Mouse (Mus musculus): ENCODE results near the gene Glod4. TPM values are rescaled to one million over a fixed set of nuclear protein-coding genes. Genes with fewer than 3 reads are reported as not detected.

Glod4 gene
- total RNA-seq, 4 experiments from 2014 or later, result 57.4 to 69.0 (median 60.8) TPM

DNA sequence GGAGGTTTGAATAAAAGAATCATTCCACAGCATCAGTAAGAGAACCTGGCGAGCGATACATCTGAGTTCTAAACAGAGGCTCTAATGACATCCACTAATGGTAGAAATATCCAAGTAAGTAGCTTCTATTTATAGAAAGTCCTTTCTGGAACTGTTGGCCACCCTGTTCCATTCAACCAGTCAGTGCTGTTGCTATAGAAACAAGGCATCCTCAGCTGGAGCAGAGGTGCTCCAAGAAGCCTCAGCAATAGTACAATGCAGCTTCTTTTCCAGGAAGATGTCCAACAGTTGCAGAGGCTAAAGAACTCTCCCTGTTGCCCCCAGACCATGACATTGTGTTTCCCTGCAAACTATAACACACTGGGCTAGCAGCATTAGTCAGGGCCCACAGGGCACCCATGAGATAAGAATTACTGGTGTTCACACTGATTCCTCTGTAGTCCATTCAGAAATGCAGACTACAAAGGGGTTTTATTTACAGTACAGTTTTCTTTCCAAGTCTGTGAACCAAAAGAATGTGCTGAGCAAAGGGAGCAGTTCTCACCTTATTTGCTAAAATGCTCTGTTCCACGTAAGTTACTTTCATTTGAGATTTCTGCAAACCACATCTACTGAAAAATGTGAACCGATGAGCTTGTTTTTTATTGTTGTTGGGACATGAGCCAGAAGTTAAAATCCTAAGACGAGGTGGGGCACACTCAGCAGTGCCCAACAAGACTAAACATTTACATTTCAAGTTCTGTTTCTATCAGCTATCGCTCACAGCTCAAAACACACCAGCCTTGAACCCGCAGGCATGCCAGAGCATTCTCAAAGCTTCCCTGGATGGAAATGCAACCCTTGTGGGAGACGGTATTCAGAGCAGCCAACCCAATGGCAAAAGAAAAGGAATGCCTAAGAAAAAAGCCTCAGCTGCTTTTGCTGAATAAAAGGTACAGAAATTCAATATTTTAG lies 95.2 kb downstream of the Glod4 start:
- peak in 1 of 2 experiments; percentile 27 for DNase-seq (ENCODE audit: low spot score in 2 of 2)

DNA sequence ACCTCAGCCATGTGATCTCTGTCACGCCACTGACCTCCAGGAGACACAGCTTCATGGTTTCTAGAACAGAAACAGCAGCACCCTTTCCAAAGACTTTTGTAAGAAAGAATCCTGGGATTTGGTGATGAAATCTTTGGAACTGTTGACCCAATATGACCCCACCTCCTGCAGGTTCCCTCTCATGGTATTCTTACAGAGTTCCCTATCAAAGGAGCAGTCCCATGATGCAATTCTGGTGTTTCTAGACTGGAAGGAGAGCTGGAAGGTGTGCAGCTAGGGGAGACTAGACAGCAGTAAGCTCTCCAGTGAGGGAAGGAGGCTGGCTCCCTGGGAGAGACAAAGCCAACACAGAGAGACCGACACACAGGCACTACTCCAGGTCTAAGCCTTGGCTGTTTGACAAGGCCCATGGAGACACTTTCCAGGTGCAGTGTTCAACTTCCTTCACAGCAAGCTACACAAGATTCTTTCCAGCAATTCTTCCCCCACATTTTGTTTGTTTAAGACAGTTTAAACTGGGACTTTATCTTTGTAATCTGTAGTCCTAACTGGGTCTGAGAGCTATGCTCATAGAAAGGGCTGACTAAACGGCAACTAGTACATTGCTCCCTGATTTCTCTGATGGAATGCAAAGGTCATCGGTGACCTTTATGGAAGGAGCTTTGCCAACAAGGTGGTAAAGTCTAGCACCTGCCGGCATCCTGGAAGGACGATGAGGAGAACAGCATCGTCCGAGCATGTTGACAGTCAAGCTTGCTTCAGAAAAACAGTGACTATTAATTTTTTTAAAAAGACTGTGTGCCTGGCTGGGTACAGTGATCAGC lies 97.1 kb downstream of the Glod4 start:
- DNase-seq (ENCODE audit: low spot score in 2 of 2), result no peak

DNA sequence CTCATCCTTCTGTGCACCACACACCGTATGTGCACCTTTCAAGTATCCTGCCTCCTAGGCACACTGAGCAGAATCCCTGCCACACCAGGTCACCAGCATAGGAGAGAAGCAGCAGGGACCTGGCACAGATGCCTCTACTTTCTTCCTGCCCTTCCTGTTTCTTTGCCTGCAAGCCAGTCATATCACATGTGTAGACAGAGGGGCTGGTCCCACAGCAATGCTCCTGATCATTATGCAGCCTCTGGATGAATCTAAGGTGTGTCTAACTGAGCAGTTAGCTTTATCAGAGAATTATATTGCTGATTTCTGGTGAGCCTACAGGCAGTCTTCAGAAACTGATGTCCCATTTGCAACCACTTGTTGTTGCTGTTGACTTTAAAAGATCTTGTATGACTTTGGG lies 98.4 kb downstream of the Glod4 start:
- DNase-seq (ENCODE audit: low spot score in 2 of 2), result no peak

DNA sequence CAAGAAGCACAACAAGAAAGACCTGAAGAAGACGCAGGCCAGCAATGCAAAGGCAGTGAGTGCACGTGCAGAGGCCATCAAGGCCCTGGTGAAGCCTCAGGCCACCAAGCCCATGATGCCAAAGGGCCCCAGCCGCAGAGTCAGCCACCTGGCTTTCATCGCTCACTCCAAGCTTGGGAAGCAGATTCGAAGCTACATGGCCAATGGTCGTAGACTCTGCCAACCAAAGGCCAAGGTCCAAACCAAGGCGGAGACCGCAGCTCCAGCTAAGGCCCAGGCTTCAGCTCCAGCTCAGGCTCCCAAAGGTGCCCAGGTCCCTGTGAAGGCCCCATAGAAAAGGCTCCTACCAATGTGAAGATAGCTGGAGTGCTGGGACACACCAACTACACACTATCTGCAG lies 99.1 kb downstream of the Glod4 start:
- no peak for DNase-seq (ENCODE audit: low spot score in 2 of 2)

DNA sequence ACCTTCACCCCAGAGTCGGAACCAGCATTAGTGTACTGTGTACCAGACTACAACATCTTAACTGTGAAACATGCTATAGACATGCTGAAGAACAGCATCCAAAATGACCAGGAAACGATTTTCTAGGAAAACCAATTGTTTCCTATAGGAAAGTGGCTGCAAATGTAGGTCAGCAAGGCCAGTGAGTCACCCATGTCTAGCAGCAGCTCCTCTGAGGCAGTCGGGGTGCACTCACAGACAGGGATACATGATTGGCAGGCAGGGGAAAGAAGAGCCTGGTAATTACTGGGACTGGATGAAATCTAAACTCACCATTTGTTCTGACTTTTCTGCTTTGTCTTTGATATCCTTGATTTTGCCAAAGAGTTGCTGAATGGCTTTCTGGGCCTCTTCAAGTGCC lies 105.5 kb downstream of the Glod4 start:
- no peak for DNase-seq (ENCODE audit: low spot score in 2 of 2)

DNA sequence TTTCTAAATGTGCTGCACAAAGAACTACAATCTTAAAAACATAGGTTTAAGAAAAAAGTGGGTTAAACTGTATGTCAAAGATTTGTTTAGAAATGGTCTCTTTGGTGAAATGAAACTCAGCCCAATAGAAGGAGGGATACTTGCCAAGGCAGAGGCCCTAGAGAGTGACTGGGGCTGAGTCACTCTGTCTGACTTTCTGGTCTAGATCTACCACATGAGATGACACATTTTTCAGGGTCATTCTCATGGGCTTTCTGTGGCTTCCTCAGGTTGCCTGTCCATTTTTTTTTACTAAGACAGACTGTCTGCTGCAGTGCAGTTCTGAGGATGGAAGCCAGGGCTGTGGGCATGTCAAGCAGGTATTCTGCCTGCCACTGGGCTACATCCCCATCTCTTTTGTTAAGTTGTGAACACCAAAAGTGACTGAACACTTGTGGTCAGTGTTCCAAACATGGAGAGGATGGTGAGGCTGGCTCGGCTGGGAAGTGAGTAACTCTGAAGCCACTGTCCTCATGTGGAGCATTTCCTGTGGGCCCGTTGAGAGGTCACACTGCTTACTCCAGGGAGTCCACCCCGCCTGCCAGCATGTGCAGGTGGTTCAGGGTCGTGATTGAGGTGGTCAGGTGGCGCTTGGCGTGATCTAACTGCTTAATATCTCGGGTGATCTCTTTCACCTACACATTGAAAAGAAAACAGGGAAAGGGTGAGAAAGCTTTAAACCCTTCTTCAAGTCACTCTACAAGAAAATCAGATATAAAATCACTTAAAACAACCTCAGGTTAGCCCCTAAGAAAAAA lies 107.7 kb downstream of the Glod4 start:
- DNase-seq (ENCODE audit: low spot score in 2 of 2), result no peak

DNA sequence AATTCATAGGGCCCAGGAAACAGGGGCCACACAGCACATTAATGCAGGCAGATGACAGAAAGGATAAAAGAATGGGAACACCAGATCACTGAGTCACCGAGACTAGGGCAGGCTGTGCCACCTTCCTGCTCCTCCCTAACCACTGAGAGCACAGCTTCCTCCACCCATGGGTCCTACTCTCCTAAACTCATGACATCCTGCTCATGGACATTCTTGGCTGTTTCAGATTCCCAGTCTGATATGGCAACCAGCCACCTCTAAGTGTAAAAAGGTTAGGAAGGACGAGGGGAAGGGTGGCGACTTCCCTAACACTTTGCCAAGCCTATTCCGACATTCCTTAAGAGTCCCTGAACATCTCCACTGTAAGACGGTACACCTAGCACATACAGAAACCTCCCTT lies 112.7 kb downstream of the Glod4 start:
- no peak for DNase-seq (ENCODE audit: low spot score in 2 of 2)

DNA sequence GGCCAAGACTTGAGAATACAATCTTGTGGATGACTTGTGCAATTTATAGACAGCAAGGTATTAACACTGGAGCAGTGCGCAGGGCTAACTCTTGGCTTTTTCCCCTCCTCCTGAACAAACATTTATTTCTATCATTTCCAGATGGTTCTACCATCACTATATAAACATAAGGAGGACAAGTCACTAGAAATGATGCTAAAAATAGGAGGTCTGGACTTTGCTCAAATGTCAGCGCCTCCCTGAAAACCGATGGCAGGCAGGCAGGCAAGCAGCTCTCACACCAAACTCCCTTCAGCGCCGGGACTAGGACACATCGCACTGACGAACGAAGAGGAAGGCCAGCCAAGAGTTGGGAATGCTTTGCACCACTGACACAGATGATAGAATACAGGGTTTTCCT lies 118.1 kb downstream of the Glod4 start:
- DNase-seq (ENCODE audit: low spot score in 2 of 2), result no peak

DNA sequence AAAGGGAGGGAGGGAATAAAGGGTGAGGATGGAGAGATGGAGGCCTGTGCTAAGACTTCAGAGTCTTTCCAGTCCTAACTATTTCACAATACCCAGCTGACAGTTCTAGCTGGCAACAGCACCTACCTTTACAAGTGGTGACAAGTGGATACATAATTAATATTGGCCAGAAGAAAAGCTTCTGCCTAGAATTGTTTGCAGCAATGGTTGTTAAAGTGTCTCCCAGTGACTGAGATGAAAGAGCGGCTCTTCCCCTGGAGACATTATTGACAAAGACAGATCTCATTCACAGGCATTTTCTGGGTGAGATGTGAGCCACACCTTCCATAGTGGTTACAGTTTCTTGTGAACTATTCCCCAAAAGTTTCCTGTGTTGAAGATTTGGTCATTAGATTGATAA lies 120.0 kb downstream of the Glod4 start:
- DNase-seq (ENCODE audit: low spot score in 2 of 2), result no peak

DNA sequence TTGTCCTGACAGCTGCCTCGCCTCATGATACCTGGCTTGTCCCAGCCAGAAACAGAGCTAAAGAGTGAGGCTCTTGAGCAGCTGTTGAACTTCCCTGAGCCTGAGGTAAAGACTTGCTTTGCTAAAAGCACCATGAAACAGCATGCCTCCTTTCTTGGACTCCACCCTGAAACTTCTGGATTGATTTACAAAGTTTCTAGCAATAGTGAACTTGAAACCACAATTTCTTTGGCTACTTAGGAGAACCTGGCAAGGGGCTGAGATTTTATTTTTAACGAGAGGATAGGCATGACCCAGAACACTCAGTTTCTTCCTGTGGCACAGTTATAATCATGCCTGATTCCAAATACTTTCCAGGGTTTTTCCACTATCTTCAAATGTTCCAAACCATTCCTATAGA lies 121.0 kb downstream of the Glod4 start:
- DNase-seq (ENCODE audit: low spot score in 2 of 2), result no peak

DNA sequence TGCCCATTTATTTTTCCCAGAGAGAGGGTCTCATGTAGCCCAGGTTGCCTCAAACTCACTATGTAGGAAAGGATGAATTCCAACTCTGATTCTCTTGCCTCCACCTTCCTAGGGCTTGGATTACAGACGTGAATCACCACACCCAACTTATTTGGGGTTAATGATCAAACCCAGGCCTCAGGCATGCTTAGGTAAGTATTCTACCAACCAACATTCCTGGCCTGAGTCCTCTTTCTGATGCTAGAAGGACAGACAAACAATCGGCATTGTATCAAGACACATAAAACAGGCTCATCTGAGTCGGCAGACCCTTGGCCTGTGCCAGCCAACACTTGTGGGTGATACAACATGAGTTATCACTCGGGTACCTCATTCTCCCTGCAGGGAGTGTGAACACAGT lies 122.4 kb downstream of the Glod4 start:
- no peak for DNase-seq (ENCODE audit: low spot score in 2 of 2)

DNA sequence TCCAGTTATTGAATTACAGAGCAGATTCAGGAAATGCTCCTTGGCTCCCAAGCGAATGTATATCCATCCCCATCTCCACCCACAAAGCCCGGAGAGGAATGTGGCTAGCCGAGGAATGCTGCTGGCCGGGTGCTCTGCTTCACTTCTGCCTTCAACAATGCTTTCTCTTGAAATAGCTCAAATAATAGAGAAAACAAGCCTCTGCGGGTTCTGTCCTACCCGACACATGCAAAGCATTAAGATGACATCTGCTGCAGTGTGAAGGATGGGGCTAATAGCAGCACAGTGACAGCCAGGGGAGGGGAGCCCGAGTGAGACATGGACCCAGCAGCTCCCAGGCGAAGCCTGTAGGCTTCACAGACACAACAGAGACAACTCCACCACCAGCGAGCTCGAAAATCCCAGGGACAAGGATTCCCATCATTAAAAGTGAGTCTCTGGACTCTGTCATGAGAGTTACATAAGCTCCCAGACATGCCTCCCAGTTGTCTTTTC lies 123.1 kb downstream of the Glod4 start:
- DNase-seq (ENCODE audit: low spot score in 2 of 2), result peak; percentile 9

DNA sequence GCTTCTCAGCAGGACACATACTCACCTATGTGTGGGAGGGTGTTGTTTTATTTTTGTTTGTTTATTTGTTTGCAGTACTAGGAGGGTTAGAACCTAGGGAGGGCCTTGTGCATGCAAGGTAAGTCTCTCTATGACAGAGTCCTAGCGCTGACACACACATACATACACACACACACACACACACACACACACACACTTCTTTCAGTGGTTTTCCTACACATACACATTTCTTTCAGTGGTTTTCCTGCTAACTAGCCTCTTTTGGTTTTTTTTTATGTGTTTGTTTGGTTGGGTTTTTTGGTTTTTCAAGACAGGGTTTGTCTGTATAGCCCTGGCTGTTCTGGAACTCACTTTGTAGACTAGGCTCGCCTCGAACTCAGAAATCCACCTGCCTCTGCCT lies 133.1 kb downstream of the Glod4 start:
- DNase-seq (ENCODE audit: low spot score in 2 of 2), result no peak

DNA sequence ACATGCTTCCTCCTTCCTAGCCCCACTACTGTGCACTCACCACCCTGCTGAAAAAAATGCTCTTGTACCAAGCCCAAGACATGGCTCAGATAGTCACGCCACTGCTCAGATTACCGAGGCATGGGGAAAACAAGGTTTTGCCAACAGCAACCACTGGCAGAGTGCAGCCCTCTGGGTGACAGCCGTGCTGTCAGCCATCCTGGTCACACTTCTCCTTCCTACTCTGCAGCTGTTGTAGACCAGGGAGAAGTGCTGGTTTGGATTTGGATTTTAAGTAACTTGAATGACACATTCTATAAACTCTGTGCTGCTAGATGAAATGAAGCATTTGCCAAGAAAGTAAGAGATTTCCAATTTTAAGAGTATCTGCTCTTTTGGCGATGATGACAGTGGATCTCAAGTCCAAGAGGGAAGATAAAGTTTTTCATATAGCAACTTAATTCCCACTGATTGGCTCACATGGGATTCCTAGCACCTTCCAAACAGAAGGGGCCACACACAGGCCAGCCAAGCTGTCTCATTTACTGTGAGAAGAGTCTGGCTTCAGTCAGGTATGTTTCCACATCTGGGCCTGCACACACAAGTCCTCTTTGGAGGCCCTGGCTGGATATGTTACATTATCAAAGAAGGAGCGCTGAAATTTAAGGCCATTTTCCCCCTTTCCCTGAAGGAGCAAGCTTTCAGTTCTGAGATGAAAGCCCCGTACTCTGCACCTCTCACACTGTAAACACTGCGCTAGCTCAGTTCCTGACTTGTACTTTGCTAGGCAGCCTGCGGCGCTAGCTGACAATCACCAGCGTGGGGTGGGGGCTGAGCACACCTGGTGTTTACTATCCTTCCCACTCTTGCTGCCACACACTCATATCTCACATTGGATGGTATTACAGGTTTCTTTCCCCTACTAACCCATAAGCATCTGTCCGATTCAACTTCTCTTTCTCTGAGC lies 136.7 kb downstream of the Glod4 start:
- DNase-seq (ENCODE audit: low spot score in 2 of 2), result no peak

DNA sequence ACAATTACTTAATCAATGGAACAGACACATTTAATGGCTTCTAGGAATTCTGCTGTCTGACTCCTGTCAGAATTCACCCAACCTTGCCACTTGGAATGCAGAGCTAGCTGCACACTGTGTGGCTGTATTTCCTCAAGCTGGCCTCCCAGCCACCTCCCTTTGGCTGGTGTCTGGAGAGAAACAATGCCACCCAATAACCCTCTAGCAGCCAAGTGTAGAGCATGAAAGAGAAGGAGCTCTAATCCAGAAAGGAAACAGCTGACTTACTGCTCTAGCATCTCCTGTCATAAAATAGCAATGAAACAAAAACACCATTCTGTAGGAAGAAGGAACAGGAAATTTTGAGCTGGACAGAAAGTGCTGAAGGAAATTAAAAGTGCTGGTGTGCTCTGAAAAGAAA lies 142.4 kb downstream of the Glod4 start:
- no peak for DNase-seq (ENCODE audit: low spot score in 2 of 2)

DNA sequence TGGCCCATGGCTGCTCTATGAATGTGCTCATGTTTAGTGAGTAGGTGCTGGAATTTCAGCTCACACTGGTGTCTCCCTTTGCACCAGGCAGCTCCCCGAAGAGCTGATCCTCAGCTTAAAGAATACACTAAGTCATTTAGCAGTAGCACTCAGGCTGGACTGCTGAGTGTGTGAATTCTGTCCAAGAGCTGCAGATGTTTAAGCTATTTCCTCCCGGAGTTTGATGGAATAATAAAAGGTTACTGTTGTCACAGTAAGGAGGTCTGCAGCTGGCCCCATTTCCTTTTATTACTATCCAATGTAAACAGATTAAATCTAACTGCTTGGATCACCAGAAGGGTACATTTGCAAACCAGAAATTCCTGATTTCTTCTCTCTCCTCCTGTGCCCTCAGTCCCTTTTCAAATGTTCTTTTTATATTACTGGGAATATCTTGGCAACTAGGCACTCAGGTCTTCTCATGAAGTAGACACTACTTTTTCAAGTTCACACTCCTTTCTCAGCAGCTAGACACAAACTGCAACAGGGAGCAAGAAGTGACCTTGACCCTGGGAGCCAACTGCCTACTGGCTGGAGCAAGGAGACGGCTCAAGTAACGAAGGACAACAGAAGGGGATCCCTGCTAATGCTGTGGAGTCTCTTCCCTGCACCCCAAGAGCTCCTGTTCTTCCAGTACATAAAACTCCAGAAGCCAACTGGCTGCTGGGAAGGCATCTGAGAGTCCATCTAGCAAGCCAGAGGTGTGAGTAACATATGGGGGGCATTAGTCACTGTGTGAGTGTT lies 144.1 kb downstream of the Glod4 start:
- no peak for DNase-seq (ENCODE audit: low spot score in 2 of 2)

DNA sequence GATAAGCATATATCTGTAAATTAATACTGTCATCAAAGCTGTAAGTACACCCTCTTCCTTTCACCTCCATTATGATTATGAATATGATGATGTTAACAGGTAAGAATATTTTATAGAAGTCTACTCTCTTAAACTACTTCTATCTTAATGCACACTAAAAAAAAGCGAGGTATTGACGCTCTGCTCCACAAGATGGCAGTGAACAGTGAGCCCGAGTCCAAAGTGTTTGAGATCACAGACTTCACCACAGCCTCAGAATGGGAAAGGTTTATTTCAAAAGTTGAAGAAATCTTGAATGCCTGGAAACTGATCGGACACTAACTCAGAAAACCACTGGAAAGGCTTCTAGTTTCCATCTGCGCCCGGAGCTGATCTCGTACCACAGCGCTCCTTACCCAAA lies 149.9 kb downstream of the Glod4 start:
- no peak for DNase-seq (ENCODE audit: low spot score in 2 of 2)

DNA sequence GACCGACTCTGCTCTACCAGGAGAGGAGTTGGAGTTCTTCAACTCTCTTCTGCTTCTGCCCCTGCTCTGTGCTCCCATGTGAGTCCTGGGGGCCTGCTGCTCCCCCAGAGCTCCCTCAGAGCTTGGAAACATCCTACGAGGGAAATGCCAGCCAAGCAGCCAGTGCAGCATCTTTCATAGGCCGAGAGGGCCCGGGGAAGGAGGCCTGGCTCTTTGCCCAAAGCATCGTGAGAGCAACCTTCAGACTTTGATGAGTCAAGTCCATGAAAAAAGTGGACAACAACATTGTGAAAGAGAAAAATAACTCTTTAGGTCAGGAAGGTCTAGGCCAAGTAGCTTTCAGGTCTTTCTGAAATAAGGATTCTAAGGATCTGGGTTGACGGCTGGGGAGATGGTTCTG lies 153.7 kb downstream of the Glod4 start:
- DNase-seq (ENCODE audit: low spot score in 2 of 2), result no peak

DNA sequence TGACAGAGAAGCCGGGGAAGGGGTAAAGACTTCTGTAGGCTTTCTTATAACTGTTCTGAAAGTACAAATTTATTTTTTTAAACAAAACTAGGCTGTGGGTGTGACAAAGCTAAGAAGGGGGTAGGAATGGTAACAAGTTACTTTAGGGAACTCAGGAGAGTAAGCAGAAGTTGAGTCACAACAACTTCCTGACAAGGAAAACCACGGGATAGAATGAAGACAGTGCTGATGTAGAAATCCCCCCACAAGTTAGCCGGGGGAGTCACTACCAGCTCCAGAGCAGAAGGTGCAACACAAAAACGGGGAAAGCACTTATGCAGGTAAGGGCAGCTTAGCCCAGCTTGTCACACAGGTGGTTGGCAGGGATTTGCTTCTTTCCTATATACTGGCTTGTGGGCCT lies 155.0 kb downstream of the Glod4 start:
- no peak for DNase-seq (ENCODE audit: low spot score in 2 of 2)

All from left cerebral cortex, adult 8-10 months (tissue).